9 mouse cellular contexts compared by ENCODE assay signal in genomic region chr8:94787524-94788501, GRCm38 (mm10). TPM values are rescaled to one million over a fixed set of nuclear protein-coding genes. Genes with fewer than 3 reads are reported as not detected.
DNase-seq lines count a peak whose midpoint lies in the region; TF ChIP-seq lines count a peak whose summit lies in the region.
"Had no signal": no experiment of that assay in that cellular context is flagged by ENCODE, and none has a peak within 500 bp of the region (broad histone marks: within the 10 kb centered on the region; RNA-seq: fewer than 3 reads in every experiment).

No protein-coding gene starts in this region.

- no peak overlapping the region; the same call in 1 of the 2 replicates for H3K4me3 ChIP-seq in gastrocnemius, adult 2 months

- TF ChIP-seq CTCF in gastrocnemius, adult 2 months (IDR thresholded peaks at IDR 0.05) = no peak

- intact Hi-C loops in gastrocnemius, adult 2 months (cut with DNase I) = no loop called here

- H3K27ac ChIP-seq in gastrocnemius, adult 2 months = peak overlapping the region; percentile 58; the same call in 1 of the 2 replicates

- peak; percentile 76 for DNase-seq in gastrocnemius, adult 2 months
- no peak for DNase-seq in gastrocnemius, postnatal 4 days (ENCODE audit: low spot score in 2 of 2)
- DNase-seq in adrenal gland, postnatal 36 days = peak; percentile 61 to 69
- peak; percentile 82 for DNase-seq in kidney, adult 11 months
- DNase-seq in lung, postnatal 10 days = peak; percentile 44
- no peak for DNase-seq in layer of hippocampus, adult 9-10 months (ENCODE audit: low spot score)
- DNase-seq in layer of hippocampus, adult 18-20 months (ENCODE audit: low spot score in 2 of 2) = no peak
- no peak for DNase-seq in thymus, postnatal 14 days

RNA-seq across cellular contexts. Expression of gene Cx3cl1, which starts 16.0 kb away (rescaled TPM):
- 1 to 10 TPM in 1 of 2 experiments, under 1 TPM in 1; 0.36 to 1.0 TPM for total RNA-seq in gastrocnemius, adult 2 months (2021)
- total RNA-seq in gastrocnemius, postnatal 4 days (2021) = 1 to 10 TPM; 2.1 to 2.3 TPM
- 10 to 100 TPM; 26.2 to 35.5 TPM for total RNA-seq in adrenal gland, postnatal 36 days (2021)
- 100 to 1,000 TPM; 400 to 401 TPM for total RNA-seq in layer of hippocampus, adult 18-20 months (2021)

RNA-seq across cellular contexts. Expression of gene Ccl17, which starts 22.4 kb away (rescaled TPM):
- not detected for total RNA-seq in gastrocnemius, adult 2 months (2021)
- not detected for total RNA-seq in gastrocnemius, postnatal 4 days (2021)
- total RNA-seq in adrenal gland, postnatal 36 days (2021) = 1 to 10 TPM; 1.0 to 1.4 TPM
- total RNA-seq in layer of hippocampus, adult 18-20 months (2021) = 1 to 10 TPM; 4.7 to 4.9 TPM
- total RNA-seq: hematopoietic stem cell, adult 5-6 weeks had no signal

RNA-seq across cellular contexts. Expression of gene Ccl22, which starts 42.4 kb away (rescaled TPM):
- not detected for total RNA-seq in gastrocnemius, adult 2 months (2021)
- total RNA-seq in gastrocnemius, postnatal 4 days (2021) = not detected
- not detected for total RNA-seq in adrenal gland, postnatal 36 days (2021)
- under 1 TPM; 0.15 to 0.23 TPM for total RNA-seq in layer of hippocampus, adult 18-20 months (2021)
- total RNA-seq: hematopoietic stem cell, adult 5-6 weeks had no signal

RNA-seq across cellular contexts. Expression of gene Coq9, which starts 50.3 kb away (rescaled TPM):
- 100 to 1,000 TPM; 359 to 480 TPM for total RNA-seq in gastrocnemius, adult 2 months (2021)
- 100 to 1,000 TPM; 179 to 186 TPM for total RNA-seq in gastrocnemius, postnatal 4 days (2021)
- total RNA-seq in adrenal gland, postnatal 36 days (2021) = 100 to 1,000 TPM; 152 to 219 TPM
- 10 to 100 TPM; 75.1 to 91.6 TPM for total RNA-seq in layer of hippocampus, adult 18-20 months (2021)

RNA-seq across cellular contexts. Expression of gene Ciapin1, which starts 50.3 kb away (rescaled TPM):
- 10 to 100 TPM; 29.7 to 44.5 TPM for total RNA-seq in gastrocnemius, adult 2 months (2021)
- 10 to 100 TPM; 39.0 to 41.3 TPM for total RNA-seq in gastrocnemius, postnatal 4 days (2021)
- total RNA-seq in adrenal gland, postnatal 36 days (2021) = 100 to 1,000 TPM in 1 of 2 experiments, 10 to 100 TPM in 1; 70.2 to 106 TPM
- total RNA-seq in layer of hippocampus, adult 18-20 months (2021) = 10 to 100 TPM; 69.4 to 77.1 TPM

Comparison
In these comparisons a context has a peak if more than half of its experiments do, and no peak if none do; other contexts are left out.
1. DNase-seq: peak in gastrocnemius, adult 2 months (single experiment), adrenal gland, postnatal 36 days (2 of 2), kidney, adult 11 months (single experiment) and lung, postnatal 10 days (single experiment); none in gastrocnemius, postnatal 4 days (0 of 2), layer of hippocampus, adult 9-10 months (single experiment), layer of hippocampus, adult 18-20 months (0 of 2) and thymus, postnatal 14 days (single experiment).
2. RNA of gene Cx3cl1, which starts 16.0 kb away (total RNA-seq): 400 to 401 TPM in layer of hippocampus, adult 18-20 months; 26.2 to 35.5 TPM in adrenal gland, postnatal 36 days, 2.1 to 2.3 TPM in gastrocnemius, postnatal 4 days and 0.36 to 1.0 TPM in gastrocnemius, adult 2 months; every median in the first group is over 10 times any median in the second.